Comparison of ENCODE assay signal across 22 mouse cellular contexts in the genomic region with DNA sequence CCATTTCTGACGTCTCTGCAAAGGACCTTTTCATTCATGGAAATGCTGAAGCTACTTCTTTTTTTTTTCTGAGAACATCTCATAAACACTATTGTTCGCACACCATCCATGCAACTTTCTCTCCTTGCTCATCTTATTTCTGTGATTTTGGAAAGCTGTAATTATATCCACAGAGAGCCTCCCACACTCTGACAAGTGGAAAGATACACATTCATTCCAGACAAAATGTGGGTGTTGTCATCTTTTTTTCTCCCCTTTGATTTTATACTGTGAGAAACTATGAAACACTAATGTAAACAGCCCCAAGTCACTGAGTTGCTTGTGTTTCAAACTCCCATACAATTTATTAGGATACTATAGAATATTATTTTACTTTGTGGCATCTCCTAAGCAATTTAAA.
DNase-seq lines count a peak whose midpoint lies in the region; ATAC-seq lines count a peak whose summit lies in the region.
"Had no signal": no experiment of that assay in that cellular context is flagged by ENCODE, and none has a peak within 500 bp of the region (broad histone marks: within the 10 kb centered on the region; RNA-seq: fewer than 3 reads in every experiment).

No protein-coding gene starts in this region.

- intact Hi-C loops in left cerebral cortex, postnatal 10 days (cut with DNase I): no loop called here

- DNase-seq in frontal cortex, postnatal 10 days (ENCODE audit: low spot score in 2 of 2): no peak
- peak; percentile 11 to 14 for DNase-seq in left cerebral cortex, adult 9 months (ENCODE audit: low spot score in 2 of 2)
- DNase-seq in left cerebral cortex, postnatal 10 days (ENCODE audit: extremely low spot score in 1 of 2, low spot score in 2 of 2): no peak
- peak; percentile 20 for DNase-seq in right cerebral cortex, adult 18-20 months
- no peak for DNase-seq in right cerebral cortex, postnatal 14 days
- no peak for DNase-seq in urinary bladder, postnatal 14 days (ENCODE audit: low spot score)
- DNase-seq: adrenal gland, adult 8-10 months; adrenal gland, postnatal 14 days; adrenal gland, postnatal 36 days; B cell, adult 2 months; cerebellum, adult 11 months; cerebellum, adult 18-20 months; cerebellum, adult 8-10 months; cerebellum, adult 9-11 months; cerebellum, postnatal 14 days; cerebellum, postnatal 36 days; embryo, embryonic 11 days had no signal

- peak; percentile 99 for ATAC-seq in frontal cortex, adult (ENCODE audit: low TSS enrichment)
- ATAC-seq: activated CD4-positive, CD25-positive, alpha-beta regulatory T cell, adult 4 months; CD4-positive, CD25-positive, alpha-beta regulatory T cell, adult 4 months; forebrain, embryonic 14.5 days; Patski had no signal

Comparison
In these comparisons a context has a peak if more than half of its experiments do, and no peak if none do; other contexts are left out.
1. DNase-seq: peak in left cerebral cortex, adult 9 months (2 of 2) and right cerebral cortex, adult 18-20 months (single experiment); none in frontal cortex, postnatal 10 days (0 of 2), left cerebral cortex, postnatal 10 days (0 of 2), right cerebral cortex, postnatal 14 days (single experiment) and urinary bladder, postnatal 14 days (single experiment).